Mouse (Mus musculus): ENCODE measurements around the gene Pex14.
"Not testable (repeated sequence)": the region's sequence is repeated elsewhere in the genome, so short reads cannot be mapped to it uniquely, and the experiment has no call there.

The Pex14 gene

DNA sequence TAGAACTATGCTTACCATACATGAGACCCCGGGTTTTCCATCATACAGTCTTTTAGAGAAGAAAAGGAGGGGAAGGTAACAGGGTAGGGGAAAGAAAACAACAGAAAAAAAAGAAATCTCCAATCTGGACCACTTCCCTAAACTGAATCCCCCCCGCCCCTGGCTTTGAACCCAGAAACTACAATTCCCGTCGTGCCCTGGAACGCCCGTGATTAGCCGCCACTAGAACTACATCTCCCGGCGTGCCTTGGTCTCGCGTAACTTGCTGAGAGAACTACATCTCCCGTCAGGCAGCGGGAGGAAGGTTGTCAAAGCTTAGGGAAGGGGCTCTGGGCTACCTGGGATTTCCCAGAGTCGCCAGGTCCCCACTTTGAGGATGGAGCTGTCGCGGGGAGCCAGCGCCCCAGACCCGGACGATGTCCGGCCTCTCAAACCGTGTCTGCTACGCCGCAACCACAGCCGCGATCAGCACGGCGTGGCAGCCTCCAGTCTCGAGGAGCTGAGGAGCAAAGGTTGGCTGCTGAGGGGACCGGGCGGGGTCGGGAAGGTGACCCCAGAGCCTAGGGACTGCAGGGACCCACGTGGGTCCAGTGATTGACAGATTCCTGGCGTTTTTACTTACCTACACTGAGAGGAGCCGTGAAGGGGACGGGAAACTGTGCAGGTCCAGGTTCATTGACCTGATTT, 4.3 kb upstream of the Pex14 start, which contains the start of gene Dffa:
TSS of gene Dffa (plus strand) at position 272 of the 687 bp plus-strand sequence.
- peak; percentile 82 for DNase-seq (ENCODE audit: low read depth, low spot score)

DNA sequence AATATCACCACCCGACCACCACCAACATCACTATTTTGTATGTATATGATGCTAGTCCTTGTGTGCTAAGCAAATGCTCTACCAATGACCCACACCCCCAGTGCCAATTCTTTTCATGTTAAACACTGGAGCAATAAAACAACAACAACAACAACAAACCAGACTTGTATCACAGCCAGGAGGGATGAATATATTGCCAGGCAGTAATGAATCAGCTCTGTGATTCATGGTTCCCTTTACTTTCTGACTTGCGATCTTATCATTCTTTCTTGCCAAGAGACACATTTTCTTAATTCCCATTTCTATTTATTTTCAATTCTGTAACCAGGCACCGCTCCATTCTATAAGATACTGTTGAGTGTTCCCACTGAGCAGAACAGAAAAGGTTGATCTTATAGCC, 1.8 kb upstream of the Pex14 start:
- DNase-seq (ENCODE audit: low read depth, low spot score), result no peak

DNA sequence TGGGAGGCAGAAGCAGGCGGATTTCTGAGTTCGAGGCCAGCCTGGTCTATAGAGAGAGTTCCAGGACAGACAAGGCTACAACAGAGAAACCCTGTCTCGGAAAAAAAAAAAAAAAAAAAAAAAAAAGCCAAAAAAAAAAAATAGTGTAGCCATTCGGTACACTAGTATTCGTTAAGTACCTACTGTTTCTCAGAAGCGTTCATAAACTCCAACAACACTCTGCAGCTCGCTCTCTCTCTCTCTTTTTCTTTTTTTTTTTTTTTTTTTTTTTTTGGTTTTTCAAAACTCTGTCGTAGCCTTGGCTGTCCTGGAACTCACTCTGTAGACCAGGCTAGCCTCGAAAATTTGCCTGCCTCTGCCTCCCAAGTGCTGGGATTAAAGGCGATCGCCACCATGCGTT, 773 bp upstream of the Pex14 start:
- not testable (repeated sequence) for DNase-seq (ENCODE audit: low read depth, low spot score)

DNA sequence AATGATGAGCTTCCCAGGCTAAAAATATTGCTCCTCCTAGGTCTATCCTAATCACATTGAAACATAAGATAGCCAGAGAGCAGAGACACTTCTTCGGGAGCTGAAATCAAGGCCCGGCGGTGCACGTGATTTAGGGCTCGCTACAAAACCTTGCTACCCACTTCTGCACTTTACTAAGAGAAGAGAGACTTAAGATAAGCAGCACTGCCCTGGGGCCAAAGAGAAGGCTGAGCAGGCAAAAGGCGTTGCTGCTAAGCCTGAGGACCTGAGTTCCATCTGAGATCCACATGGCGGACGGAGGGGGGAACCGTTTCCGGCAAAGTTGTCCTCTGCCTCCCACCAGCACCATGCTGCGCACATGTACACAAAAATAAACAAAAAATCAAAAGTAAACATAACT, 1.1 kb downstream of the Pex14 start:
- DNase-seq (ENCODE audit: low read depth, low spot score), result no peak

DNA sequence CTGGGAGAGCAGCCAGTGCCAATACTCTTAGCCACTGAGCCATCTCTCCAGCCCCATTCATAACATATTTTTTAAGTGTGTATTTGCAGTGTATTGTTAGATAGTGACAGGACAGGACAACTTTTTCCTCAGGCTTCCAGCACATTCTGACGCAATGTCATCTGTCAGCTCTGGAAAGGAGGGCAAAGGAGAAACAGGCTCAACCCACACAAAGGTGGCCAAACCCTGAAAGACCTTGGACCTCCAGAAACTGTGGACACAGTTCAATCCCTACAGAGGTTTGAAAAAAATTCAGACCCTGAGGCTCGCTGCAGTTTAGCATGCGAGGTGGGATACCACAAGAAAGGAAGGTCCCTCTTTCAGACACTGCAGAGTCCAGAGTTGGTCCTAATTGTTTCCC, 1.7 kb downstream of the Pex14 start:
- DNase-seq (ENCODE audit: low read depth, low spot score), result no peak

DNA sequence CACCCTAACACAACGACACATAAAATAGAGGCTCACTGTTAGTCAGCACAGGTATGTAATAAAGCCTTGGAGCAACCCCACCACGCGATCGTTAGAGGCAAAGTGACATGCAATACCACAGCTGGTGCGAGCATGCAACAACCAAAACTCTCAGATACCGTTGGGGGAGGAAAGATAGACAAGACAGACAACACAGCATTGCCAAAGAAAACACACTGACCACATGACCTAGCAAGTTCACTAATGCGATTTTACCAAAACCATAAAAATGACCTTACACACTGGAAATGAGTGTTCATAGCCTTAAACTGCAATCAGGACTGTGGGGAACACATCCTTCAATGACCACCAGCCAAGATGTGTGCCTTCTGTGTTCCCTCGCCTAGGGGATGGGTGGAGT, 8.3 kb downstream of the Pex14 start:
- DNase-seq (ENCODE audit: low read depth, low spot score), result no peak

DNA sequence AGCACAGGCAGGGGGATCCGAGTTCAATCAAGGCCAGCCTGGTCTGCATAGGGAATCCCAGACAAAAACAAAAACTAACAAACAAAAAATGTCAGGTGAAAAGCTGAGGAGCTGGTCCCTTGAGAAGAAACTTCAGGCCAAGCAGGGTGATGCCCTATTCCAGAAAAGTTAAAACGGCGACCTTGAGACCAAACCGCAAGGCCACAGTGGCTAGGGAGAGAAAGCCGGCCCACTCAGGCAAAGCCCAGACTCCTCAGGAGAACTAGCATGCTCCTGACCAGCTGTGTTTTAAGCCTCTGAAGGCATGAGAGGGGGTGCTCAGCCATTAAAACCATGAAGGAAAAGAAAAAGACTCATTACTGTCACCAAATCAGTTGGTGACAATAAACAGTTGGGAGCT, 14.3 kb downstream of the Pex14 start:
- no peak for DNase-seq (ENCODE audit: low read depth, low spot score)

DNA sequence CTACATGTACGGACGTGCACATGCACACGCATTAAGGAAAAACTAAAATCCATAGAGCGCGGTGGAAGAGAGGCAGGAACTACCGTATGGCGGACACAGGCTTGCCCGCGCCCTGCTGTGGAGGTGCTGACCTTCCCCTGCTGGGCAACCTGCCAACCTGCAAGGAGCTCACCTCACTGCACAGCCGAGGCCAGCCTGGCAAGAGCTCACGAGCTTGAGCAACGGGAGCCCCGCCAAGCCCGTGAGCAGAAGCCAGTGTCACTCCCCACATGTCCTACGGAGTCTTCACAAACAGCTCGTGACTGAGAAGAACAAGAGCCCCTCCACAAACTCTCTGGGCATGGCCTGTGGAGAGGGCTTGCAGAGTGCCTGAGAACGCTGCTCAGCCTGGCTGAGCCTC, 18.1 kb downstream of the Pex14 start:
- DNase-seq (ENCODE audit: low read depth, low spot score), result no peak

DNA sequence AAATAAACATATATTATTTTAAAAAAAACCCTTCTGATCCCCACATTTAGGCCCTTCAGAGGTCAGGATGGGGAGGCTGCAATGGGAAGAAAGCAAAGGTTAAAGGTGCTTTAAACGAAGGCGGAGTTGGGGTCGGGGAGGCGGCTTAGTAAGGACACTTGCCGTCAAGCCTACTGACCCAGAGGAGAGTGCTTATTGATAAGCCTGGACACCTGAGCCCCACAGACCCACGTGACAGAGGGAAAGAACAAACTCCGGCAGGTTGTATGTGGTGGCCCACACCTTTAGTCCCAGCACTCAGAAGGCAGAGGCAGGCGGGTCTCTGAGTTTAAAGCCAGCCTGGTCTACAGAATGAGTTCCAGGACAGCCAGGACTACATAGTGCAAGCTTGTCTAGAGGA, 19.6 kb downstream of the Pex14 start:
- DNase-seq (ENCODE audit: low read depth, low spot score), result no peak

DNA sequence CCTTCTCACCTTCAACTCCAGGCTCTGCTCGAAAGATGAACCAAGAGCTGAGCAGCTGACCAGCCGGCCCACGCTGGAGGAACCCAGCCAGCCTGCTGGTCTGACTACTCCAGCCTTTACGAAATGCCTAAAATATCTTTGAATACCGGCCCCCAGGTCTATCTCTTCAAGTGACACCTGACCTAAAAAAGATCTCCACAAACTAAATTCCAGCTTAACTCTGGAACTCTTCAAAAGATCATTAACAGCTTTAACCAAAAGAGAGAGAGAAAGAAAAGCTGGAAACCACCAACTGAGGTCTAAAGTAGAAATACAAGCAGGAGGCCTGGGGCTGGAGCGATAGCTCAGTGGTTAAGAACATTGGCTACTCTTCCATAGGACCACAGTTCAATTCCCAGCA, 20.0 kb downstream of the Pex14 start:
- no peak for DNase-seq (ENCODE audit: low read depth, low spot score)

DNA sequence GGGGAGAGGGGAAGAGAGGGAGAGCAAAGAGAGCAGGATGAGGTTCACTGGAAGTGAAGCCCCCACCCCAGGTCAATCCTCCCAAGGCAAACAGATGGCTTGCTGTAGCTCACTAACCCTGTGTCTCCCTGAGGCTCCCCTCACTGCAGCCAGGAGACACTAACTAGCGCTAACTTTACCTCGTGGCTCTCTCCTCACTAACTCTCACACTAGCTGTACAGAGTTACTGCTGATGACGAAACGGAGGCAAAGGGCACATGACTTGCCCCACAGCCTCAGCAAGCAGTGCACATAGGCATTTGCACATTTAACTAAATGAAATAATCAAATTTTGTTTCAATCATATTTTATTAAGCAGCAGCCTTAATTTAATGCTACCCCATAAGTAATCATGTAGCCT, 21.4 kb downstream of the Pex14 start:
- DNase-seq (ENCODE audit: low read depth, low spot score), result no peak

DNA sequence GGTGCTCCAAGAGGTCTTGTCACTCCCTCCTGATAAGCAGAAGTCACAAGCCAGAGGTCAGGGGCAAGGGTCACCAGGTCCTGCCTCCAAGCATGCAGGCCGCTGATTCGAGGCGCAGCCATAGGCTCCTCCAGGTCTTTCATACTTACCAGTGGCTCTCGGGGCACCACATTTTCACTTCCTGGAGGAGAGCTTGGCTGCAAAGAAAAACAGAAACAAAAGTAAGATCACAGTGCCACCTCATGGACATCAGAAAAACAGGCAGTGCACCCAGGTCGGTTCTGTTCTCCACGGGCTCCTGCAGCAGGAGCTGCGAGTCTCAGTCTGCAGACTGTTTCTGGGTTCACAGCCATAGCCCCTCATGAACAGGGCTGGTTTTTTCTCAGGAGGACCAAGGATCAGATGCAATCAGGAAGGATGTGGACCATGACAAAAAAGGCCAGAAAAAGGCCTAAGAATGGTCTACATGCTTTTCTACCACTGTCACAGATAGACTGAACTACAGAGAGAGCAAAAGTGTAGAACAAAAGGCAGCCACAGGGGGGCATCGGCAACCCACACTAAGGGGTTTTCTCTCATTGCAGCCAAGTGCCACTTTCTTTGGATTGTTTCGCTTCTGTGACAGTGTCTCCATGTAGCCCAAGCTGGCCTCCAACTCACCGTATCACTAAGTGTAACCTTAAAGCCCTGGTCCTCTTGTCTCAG, 23.7 kb downstream of the Pex14 start:
- DNase-seq (ENCODE audit: low read depth, low spot score), result peak; percentile 54

DNA sequence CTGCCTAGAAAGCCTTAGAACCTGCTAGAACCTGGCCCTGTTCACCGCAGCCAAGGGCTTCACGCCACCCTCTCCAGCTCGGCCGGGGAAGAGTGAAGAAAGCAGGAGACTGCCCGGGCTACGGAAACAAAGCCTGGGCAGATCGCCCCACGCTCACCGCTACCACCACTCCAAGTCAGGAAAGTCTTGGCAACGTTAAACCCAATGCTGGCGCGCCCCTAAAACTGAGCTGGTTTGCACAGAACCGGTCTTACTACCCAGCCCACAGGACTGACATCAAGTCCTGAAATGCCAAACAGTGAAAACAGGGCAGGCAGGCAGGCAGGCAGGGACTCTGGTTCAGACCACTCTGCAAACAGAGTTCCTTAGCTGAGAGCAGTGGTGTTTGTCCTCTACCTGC, 24.6 kb downstream of the Pex14 start:
- no peak for DNase-seq (ENCODE audit: low read depth, low spot score)

DNA sequence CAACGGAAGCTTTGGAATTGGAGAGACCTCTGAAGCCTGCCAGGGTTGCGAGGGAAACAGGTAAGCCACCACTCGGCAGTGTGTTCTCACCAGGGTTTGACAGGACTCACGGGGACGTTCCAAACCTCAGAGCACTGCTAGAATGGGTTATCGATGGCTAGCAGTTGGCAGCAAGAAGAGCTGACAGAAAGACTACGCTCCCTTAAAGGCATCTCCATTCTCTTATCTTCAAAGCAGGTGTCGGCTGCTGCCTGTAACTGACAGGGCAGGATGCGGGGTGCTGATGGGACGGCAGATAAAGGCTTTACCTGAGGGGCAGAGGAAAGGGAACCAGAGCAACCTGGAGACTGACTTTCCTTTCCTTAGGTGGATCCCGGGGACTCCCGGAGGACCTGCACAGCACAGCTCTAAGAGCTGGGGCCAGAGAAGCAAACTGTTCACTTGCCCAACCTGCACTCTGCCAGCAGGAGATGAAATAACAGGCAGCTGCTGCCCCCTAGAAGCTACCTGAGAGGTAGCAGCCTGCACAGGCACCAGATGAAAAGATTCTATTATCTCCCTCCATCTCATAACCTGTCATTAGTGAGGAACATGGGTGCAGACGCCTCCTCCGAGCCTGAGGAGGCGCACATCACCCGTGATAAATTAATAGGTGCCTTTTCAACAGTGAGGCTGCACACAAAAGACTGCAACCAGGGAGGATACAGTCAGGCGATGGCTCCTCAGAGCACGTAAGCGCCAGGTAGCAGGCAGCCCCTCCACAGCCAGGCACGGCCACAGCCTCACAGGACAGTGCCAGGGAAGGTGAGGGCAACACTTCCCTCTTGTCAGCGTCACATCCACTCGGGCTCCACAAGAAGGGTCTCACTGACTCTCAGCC, 32.8 kb downstream of the Pex14 start:
- no peak for DNase-seq (ENCODE audit: low read depth, low spot score)

DNA sequence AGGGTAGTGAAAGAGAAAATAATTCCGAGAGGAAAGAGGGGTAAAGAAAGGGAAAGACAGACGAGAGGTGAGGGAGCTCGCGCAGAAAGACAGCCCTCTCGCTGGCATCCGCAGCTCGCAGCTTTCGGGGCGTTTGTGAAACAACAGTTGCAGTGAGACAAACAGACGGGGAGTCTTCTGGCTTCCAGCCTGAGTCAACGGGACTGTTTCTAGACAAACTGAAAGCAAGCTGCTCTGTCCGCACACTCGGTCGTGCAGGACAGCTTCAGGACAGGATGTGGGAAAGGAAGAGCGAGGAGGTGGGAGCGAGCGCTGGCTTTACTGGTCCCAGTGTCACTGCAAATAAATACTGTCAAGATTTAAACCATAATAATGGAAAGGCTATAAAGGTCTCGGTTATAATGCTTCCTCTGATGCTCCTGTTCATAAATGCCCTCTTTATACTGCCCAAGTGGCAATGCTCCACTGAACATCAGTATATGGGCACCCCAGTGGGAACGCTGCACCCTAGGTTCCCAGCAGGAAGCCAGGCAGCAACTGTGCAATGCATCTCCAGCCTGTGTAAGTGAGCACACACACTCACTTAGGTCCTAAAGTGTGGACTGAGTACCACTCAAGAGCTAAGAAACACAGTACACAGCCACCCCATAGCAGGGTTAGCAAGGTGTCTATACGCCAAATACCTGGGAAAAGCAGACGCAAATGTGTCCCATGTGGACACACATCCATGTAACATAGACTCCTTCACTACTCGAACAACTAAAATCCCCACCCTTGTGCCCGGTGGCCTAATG, 35.4 kb downstream of the Pex14 start:
- no peak for DNase-seq (ENCODE audit: low read depth, low spot score)

DNA sequence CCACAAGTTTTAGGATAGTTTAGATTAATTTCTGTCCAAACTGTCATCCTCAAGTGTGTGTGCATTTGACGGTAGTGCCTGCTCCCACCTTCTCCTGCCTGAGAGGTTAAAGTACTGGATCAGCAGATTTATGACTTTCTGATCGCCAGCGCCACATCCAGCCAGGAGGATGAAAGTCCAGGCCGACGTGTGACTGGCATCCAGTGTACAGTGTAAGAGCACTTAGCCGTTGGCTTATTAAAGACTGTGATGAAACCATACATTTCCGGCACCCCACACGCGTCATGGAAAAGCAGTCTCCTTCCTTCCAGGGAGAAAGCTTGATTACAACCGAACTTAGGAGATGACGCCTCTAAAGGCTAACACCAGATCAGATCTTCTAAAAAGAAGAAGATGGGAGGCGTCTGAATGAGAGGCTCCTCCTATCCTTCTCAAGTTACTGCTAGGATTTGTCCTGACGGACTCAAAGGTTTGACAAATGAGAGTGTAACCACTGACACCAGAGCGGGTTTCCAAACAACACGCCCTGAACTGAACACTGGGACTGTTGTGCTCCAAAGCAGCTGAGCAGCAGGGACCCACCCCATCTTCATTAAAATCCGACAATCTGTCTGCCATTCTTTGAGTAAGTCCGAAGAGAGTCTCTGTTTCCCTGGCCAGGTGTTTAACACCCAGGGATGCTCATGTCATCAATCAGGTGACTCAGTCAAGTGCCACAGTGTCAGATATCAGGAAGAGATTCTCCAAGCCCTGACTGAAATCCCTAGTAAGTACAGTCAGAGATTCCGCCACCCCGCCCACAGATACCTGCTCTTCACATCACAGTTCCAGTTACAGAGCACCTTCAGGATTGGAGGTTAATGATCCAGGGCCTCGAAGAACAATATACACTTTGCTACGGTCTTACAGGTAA, 37.0 kb downstream of the Pex14 start:
- no peak for DNase-seq (ENCODE audit: low read depth, low spot score)

DNA sequence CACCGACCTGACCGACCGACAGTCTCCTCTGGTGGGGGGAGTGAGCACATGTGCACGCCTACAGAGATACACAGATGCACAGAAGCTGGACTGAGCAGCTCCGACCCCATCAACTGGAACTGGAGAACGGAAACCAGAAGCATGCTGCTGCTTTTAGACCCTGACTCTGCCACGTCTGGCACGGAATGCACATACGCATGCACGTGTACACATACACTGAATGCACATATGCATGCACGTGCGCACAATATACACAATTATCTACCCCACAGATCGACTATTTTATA, 38.3 kb downstream of the Pex14 start:
- no peak for DNase-seq (ENCODE audit: low read depth, low spot score)

DNA sequence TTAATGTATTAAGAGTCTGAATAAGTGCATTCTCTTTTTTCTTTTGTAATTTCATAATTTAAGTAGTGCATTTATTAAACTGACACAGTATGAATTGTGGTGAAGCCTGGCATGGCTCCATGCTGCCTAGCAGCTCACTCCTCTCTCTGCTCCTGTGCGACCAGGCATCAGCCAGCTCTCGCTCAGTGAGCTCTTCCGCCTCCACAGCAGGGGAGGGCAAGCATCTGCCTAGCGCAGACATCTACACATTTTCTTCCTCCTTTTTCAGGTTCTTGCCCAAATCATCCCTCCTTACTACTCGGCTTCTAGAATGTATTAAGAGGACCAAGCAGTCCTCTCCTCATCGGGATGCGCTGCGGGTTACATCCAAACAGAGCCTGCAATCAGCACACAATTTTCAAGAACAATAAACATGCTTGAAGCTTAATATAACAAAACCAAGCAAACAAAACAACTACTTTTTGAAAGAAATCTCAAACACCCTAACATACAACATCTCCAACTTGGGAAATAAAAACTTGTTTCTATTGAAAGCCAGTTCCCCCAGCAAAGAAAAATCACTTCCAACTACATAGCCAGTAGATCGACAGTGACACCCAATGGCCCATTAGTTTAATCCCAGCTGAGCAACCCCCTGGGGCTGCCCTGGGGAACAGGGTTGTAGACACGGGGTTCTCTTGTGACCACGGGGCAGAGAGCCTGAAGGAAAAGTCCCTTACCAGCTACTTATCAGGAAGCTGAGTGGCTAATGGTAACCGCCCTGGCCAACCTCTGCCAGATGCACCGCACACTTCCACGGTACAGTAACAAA, 38.9 kb downstream of the Pex14 start:
- no peak for DNase-seq (ENCODE audit: low read depth, low spot score)

DNA sequence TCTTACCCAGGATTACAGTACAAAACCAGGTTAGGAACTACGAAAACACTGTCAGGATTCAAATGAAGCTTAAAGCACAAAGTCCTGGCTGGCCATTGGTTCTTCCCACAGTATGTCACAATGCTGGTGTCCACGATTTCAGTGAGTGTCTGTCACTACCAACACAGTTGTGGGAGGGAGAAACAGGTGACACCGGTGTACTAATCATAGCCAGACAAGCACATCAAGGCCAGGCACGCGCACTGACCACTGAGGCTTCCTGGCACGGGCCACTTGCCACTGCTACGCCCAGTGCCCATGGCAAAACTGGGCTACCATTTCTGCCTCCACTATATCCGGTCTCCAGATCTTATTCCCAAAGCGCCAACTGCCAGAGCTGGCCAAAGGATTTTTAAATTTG, 40.0 kb downstream of the Pex14 start:
- no peak for DNase-seq (ENCODE audit: low read depth, low spot score)

DNA sequence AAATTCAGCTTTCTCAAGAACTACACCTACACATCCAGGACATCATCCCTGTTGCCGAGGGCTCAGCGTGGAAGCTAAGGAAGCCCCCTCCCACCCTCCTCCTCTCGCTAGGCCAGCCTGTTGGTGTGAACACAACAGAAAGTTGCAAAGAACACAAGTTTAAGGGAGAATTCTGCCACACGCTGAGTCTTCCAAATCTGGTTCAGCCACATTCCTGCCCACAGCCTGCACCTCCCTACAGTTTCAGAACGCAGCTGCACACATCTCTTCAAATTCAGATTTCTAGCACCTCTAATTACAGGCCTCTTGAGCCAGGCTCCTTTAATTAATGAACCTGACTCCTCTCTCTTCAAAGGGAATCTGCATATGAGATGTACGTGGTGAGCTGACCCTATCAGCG, 41.4 kb downstream of the Pex14 start:
- DNase-seq (ENCODE audit: low read depth, low spot score), result no peak

Measured in brain, embryonic 18.5 days (tissue).